Mouse (Mus musculus) testis, adult 2 months (tissue): ENCODE measurements around the gene Gcm1.

Experiments
- CTCF ChIP-seq: fragments of 200-500 bp; IDR thresholded peaks from 2 replicates; pipeline ENCODE4 v1.5.1; 2012; ENCODE audit warnings: low read depth, mild to moderate bottlenecking, inconsistent platforms, low read length, moderate library complexity; ENCODE audit not compliant: control insufficient read depth, insufficient read depth, insufficient replicate concordance
- POLR2A ChIP-seq: fragments of 200-500 bp; IDR thresholded peaks from 2 replicates; pipeline ENCODE4 v1.6.1; 2012; ENCODE audit warnings: low read depth, mild to moderate bottlenecking, inconsistent platforms, low read length, moderate library complexity; ENCODE audit not compliant: control insufficient read depth

GRCm38 (mm10) chr9:78010707-78011106, 41.0 kb upstream of the Gcm1 start:
- TF ChIP-seq CTCF = no peak
- TF ChIP-seq POLR2A = no peak
